Mouse (Mus musculus) gonadal fat pad, adult 2 months (tissue): ENCODE measurements around the gene Ptdss2. TPM values are rescaled to one million over a fixed set of nuclear protein-coding genes. Genes with fewer than 3 reads are reported as not detected.

ENCODE experiments used
- polyA plus RNA-seq: library from polyadenylated mRNA; depleted of rRNA; stranded (reverse); fragments of >200 nt; gene quantifications from 2 replicates; pipeline ENCODE4 v1.2.3, GENCODE M21; 2012; rRNA removed

The Ptdss2 gene
- polyA plus RNA-seq, 1 experiment, result 42.3 TPM

Other genes starting within 250 kb of the Ptdss2 start
- gene Psmd13, start 240.4 kb upstream of the Ptdss2 start, polyA plus RNA-seq, result 68.5 and 81.3 TPM in 2 replicates
- gene Sirt3, start 240.1 kb upstream of the Ptdss2 start, polyA plus RNA-seq, result 27.4 and 29.3 TPM in 2 replicates
- gene Cox8b, start 221.9 kb upstream of the Ptdss2 start, polyA plus RNA-seq, result 12.1 and 40.0 TPM in 2 replicates
- gene Nlrp6, start 201.5 kb upstream of the Ptdss2 start, polyA plus RNA-seq, result 1.2 and 2.3 TPM in 2 replicates
- gene Pgghg, start 181.0 kb upstream of the Ptdss2 start, polyA plus RNA-seq, result 25.9 and 33.1 TPM in 2 replicates
- 0.84 and 1.7 TPM in 2 replicates for gene Ifitm5, start 172.1 kb upstream of the Ptdss2 start, polyA plus RNA-seq
- 0.36 and 0.74 TPM in 2 replicates for gene Gm45717, start 166.4 kb upstream of the Ptdss2 start, polyA plus RNA-seq
- 841 and 986 TPM in 2 replicates for gene Ifitm2, start 166.4 kb upstream of the Ptdss2 start, polyA plus RNA-seq
- 73.9 and 89.5 TPM in 2 replicates for gene Ifitm1, start 155.2 kb upstream of the Ptdss2 start, polyA plus RNA-seq
- 421 and 433 TPM in 2 replicates for gene Ifitm3, start 111.6 kb upstream of the Ptdss2 start, polyA plus RNA-seq
- gene Ifitm6, start 104.5 kb upstream of the Ptdss2 start, polyA plus RNA-seq, result 10.2 and 16.1 TPM in 2 replicates
- gene Gm17387, start 93.3 kb upstream of the Ptdss2 start, polyA plus RNA-seq, result not detected in 2 replicates
- 7.7 and 8.9 TPM in 2 replicates for gene B4galnt4, start 61.3 kb upstream of the Ptdss2 start, polyA plus RNA-seq
- gene Pkp3, start 44.2 kb upstream of the Ptdss2 start, polyA plus RNA-seq, result 21.5 and 23.5 TPM in 2 replicates
- gene Sigirr, start 21.8 kb upstream of the Ptdss2 start, polyA plus RNA-seq, result 22.0 and 23.1 TPM in 2 replicates
- gene Ano9, start 4.6 kb upstream of the Ptdss2 start, polyA plus RNA-seq, result 4.1 TPM in 2 replicates
- gene Rnh1, start 50.5 kb downstream of the Ptdss2 start, polyA plus RNA-seq, result 227 and 260 TPM in 2 replicates
- 78.5 and 89.2 TPM in 2 replicates for gene Hras, start 71.6 kb downstream of the Ptdss2 start, polyA plus RNA-seq
- 12.7 and 12.9 TPM in 2 replicates for gene Lrrc56, start 71.8 kb downstream of the Ptdss2 start, polyA plus RNA-seq
- 13.0 and 13.1 TPM in 2 replicates for gene Lmntd2, start 91.7 kb downstream of the Ptdss2 start, polyA plus RNA-seq
- 60.9 and 68.6 TPM in 2 replicates for gene Rassf7, start 93.5 kb downstream of the Ptdss2 start, polyA plus RNA-seq
- gene Phrf1, start 106.4 kb downstream of the Ptdss2 start, polyA plus RNA-seq, result 22.7 and 40.8 TPM in 2 replicates
- 53.6 and 59.7 TPM in 2 replicates for gene Irf7, start 144.1 kb downstream of the Ptdss2 start, polyA plus RNA-seq
- 3.1 and 16.2 TPM in 2 replicates for gene Cdhr5, start 154.4 kb downstream of the Ptdss2 start, polyA plus RNA-seq
- gene Sct, start 156.8 kb downstream of the Ptdss2 start, polyA plus RNA-seq, result 5.1 and 8.1 TPM in 2 replicates
- 3.9 and 5.1 TPM in 2 replicates for gene Drd4, start 169.6 kb downstream of the Ptdss2 start, polyA plus RNA-seq
- 18.7 and 18.9 TPM in 2 replicates for gene Deaf1, start 205.3 kb downstream of the Ptdss2 start, polyA plus RNA-seq
- gene Tmem80, start 205.4 kb downstream of the Ptdss2 start, polyA plus RNA-seq, result 48.1 and 48.9 TPM in 2 replicates
- 21.5 and 22.3 TPM in 2 replicates for gene Eps8l2, start 216.5 kb downstream of the Ptdss2 start, polyA plus RNA-seq